Mouse (Mus musculus) layer of hippocampus, postnatal 36 days (tissue): Measurements from ENCODE around the gene Slc39a11. TPM values are rescaled to one million over a fixed set of nuclear protein-coding genes. Genes with fewer than 3 reads are reported as not detected.

Experiments used
- DNase-seq, 2 experiments: peaks; one replicate each; pipeline ENCODE4 v3.0.0; 2022
- total RNA-seq, 2 experiments: library from RNA; stranded (reverse); gene quantifications; 2 replicates each; pipeline ENCODE4 v1.2.3; 2021

Gene Slc39a11
- total RNA-seq, 2 experiments from 2014 or later, result 19.8 to 20.8 TPM

DNA sequence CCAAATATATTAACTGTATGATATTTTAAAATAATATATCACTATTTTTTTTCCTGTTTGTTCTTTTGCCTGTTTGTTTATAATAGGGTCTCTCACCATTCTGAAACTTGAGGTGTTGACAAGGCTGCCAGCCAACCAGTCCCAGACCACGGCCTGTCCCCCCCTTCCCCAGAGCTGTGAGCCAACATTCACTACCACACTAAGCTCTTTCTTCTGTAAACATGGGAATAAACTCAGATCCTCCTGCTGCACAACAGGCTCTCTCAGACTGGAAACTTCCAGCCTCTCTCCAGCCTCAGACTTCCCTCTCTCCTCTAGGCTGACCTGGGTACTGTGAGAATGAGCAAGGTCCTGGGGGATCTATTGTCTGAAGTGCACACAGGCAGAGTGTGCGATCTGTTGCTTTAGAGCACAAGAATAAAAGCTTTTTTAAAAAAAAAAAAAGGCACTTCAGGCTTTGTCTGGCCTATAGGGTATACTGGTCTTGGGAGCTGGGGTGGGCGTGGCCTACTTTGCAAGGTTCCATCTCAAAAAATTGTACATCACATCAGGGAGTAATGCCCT is 322.3 kb downstream of the Slc39a11 start:
- DNase-seq, result no peak

DNA sequence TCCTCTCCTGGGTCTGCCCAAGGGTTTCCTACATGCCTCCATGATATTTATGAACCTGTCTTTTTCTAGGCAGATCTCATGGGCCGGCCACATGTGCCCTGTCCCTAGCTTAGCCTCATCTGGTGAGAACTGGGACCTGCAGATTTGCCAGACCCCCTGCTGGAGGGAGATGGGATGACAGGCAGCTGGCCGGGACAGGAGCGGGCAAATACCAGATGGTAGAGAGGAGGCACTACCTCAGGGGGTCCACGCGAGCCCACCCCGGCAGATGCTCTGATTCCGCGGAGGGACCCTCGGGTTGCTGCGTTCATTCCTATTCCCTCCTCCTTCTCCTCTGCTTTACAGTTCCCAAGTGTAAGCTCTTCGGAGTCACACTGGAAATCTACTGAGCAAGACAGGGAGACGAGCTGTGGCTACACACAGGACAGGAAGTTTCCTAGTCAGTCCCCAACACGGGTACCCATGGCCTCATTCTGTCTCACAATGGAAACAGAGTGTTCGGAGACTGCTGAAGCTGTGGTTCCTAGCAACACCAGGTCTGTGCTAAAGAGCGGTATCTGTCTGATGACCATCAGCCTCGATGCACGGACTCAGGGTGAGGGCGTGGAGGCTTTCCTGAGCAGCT is 323.4 kb downstream of the Slc39a11 start:
- peak; percentile 48 to 55 for DNase-seq

DNA sequence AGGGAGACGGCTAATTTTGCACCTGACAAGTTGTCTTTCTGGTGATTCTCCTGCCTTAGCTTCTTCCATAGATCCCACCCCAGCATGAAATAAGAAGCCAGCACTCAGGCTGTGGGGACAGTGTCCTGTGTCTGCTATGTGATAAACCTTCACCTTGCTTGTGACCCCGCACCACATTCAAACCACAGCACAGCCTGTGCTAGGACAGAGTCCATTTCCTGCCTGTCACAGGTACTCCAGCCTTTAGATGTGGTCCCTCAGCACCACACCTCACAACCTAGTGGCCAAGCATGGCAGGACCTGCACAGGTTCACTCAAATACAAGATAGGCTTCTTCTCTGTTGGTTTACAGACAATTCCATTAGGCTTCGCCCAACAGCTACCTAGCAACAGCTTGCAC is 328.3 kb downstream of the Slc39a11 start:
- no peak for DNase-seq

DNA sequence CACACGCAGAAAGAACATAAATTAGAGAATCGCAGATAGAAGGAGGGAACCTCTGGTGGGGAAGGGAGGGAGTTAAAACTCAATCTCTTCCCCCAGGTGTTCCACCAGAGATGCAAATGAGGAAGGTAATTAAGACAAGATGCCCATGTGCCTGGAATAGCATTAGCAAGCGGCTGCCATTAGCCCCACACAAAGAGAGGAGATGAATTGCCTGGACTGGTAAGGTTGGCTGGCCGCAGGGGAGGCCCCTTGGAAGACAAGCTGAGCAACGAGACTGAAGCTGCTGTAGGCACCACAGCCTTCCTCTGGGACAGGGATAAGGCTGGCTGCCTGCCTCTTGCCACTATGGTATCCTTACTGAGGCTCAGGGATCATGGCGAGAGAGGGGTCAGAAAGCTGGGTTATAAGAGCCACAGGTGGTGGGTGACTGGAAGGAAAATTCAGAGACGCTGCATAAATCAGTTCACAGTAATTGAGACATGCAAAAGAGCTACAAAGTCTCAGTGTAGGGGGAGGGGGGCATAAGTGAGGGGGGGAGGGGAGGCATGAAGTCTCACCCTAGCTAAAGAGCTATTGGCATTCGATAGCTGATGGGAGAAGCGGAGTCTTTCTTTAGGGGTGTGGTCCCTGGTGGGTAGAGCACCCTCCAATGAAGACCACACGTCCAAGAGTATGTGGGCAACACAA is 340.5 kb downstream of the Slc39a11 start:
- no peak for DNase-seq

DNA sequence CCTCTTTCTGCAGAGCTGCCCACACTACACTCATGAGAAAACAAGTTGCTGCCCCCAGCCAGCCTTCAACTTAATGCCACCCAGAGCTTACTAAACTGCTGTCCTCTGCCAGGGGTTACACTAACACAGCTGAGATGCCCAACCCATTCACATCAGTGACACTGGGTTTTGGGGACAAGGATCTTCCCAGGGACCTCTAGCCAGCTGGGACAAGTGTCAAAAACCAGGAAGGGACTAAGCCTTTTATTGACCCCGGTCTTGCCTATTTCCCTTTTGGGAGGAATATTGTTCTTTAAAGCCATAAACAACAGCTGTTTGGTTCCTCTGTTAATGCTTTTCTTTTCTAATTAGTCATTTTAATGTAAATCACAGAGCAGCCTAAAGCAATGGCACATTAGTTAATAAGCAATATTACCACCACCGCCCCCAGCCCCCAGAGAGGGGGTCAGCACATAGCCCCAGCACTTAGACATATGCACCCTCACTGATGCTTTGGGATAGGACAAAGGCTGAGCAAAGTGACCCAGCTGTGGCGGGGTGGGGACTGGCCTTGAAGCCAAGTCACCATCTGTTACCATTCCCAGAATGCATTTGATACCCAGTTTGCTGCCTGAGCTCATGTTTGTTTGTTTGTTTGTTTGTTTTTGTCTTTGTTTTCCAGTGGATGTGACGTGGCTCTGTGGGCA is 341.5 kb downstream of the Slc39a11 start:
- DNase-seq, result no peak

DNA sequence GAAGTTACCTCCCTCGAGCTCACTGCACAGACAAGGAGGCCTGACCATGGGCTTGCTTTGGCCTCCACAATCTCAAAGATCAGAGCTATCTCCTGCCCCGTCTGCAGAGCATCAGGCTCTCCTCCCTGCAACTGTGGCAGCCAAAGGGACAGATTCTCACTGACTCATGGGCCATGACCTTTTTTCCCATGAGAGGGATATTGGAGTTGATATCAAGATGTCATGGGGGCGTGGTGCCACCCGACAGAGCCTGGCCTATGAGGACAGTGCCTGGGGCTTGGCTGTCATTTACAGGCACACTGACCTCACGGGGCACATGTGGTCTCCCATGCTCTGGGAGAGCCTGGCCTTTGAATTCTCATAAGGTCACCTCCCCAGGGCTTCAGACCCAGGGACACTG is 346.7 kb downstream of the Slc39a11 start:
- DNase-seq, result no peak

DNA sequence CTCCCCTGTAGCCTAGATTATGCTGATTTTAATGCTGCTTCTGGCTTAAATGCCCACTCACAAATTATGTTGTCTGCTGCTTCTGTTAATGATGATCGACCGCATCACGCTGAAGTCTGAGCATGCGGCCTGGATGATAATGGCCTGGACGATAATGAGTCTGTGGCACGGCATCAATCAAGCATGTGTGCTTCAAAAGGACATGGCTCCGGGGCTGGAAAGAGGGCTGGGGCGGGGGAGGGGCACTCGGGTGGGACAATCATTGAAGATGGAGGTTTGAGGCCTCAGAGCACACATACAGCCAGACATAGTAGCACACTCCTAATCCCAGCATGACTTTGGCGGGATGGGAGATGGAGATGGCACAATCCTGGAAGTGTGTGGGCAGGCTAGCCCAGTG is 350.4 kb downstream of the Slc39a11 start:
- DNase-seq, result no peak

DNA sequence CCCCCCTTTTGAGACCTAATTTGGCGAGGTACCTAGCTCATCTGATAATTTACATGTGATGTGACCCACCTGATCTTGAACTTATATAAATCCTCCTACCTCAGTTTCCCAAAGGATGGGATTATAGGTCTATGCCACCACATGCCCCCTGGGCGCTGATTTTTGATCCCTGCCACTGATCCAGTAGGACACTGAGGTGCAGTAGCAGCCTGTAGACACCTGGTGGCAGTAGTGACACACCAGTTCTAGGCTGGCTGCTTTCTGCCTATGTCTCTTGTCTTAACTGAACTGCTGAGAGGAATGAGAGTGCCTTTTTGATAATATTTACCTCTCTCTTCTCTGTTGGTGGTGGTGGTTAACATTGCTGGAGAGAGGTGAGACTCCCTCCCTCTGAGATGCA is 352.1 kb downstream of the Slc39a11 start:
- peak; percentile 77 to 83 for DNase-seq

DNA sequence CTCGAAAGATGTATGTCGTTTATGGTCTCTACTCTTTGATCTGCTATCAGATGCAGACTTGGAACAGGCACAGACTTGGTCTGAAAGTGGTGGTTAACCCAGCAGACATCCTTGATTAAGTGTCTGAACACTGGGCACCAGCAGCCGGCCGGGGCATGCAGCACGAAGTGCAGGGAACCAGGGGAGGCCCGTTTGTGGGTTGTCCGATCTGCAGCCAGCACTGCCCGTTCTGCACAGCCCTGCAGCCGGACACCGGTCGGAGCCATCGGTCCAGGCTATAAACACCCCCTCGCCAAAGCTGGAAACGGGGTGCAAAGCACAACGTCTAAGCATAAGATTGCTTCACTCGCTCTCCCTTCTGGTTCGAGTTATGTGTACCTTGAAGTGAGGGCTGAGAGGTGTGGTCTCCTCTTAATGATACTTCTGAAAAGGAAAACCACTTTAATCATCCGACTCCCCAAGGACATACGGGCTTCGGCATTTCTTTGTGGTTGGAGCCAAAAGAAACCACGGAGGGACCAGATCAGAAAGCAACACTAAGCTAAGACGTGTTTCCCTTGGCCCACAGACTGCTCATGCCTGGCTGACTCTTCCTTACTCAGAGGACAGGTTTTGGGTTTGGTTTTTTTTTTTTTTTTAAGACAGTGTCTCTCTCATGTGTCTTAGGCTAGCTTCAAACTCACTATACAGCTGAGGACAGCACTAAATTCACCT is 352.8 kb downstream of the Slc39a11 start:
- DNase-seq, result no peak

DNA sequence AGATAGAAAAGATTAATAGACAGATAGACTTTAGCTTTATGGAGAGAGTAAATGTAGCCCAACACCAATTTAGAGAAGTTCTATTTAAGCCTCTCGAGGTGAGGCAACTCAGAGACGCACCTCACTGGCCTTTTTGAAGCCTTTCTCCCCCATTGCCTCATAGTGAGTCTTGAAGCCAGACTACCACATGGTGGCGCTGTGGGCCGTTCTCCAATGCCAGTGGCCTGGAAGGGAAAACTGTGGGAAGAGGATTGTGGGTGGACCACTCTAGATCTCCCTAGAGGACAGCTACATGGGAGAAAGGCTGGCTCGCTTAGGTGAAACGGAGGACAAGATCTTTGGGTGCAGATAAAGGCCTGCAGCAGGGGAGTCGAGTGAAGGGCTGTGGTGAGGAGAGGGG is 353.7 kb downstream of the Slc39a11 start:
- DNase-seq, result peak; percentile 70 to 78

DNA sequence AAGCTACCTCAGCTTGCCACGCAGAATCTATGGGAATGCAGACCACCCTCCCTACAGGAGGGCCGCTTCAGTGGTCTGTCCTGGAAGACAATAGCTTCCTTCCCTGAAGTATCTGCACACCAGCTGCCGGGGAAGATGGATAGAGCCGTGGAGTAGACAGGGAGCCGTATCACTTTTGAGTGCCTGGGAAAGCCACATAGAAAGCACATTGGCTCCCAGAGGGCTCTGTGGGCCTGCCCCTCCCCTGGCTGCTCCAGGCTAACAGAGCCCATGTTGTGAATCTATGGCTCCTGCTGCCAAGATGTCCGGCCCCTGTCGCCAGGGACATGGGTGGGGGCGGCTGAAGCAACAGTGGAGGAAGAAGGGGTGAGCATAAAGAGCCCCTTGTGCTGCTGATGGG is 355.4 kb downstream of the Slc39a11 start:
- DNase-seq, result peak in 1 of 2 experiments; percentile 44

DNA sequence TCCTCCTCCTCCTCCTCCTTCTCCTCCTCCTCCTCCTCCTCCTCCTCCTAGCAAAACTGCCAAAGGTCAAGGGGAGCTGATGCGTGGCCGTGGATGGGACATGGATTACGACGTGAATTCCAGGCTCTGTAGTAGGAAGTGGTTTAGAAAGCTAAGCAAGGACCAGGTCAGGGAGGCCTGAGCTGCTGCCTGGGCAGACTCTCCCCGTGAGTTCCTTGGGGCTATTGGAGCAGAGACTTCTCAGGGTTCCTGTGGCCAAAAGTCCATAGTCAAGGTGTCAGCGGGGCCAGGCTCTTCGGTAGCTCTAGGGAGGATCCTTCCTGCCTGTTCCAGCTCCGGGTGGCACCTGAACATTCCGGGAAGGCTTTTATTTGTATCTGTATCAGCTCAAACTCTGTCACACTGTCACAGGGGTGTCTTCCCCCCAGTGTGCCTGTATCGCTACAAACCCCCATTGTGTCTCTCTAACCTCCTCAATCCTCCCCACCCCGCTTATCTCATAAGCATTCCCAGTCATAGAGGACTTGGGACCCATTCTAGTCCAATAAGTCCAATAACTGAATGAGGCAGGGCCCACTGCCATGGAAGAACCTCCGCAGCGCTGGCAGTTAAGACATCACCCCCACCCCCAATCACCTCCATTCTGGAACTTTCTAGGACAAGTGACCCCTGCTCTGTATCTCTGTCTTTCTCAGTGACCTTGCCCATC is 356.8 kb downstream of the Slc39a11 start:
- no peak for DNase-seq

DNA sequence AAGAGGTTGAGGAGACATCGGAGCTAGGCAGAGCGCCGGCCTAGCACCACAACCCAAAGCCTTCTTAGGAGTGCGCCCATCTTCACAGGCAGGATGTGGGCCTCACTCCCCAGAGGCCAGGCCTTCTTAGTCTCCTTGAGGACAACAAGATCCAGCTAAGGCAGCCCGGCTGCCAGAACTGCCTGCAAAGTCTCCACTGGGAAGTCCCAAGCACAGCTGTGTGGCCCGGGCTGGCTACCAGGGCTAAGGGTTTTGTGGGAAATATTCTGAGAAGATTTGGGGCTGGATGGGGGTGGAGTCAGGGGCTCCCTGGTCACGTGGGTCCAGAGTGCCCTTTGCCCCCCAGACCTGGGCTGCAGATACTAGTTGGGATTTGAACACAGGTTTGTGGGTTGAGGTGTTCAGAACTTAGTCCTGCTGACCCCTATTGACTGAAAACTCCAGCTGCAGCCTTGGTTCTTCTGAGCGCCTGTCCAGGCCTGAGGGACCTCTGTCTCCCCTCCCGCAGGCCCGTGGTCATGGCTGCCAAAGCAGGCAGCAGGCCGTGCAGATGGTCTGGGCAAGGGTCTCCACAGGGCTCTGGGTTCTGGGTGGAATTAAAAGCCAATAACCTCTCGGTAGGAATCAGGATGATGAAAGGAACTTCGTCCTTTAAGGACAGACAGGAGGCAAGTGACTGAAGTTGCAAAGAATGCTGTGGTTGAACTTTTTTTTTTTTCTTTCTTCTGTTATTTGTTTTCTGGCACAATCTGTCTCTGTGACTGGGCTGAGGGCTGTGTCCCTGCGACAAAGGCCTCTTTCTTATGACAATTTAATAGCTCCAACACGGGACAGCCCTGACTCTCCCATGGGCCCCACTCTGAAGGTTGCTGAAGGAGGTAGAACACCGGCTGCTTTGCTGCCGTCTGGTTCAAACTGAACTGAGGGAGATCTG is 357.8 kb downstream of the Slc39a11 start:
- no peak for DNase-seq

DNA sequence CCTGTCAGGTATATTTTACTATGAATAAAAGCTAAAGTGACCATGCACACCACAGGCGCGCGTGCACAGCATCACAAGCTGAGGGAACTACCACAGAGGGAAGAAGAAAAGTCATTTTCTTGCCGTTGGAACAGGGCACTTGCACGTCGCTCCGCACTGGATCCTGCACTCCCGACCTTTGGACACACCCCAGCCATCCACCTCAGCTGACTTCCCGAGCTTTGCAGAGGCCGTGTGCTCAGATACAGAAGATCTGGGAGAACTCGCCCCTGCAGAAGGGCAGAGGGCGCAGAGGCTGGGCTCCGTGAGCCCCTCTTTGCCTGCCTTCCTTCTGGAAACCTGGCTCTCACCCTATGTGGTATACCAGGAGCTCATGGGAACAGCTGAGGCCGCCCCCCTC is 359.0 kb downstream of the Slc39a11 start:
- DNase-seq, result no peak

DNA sequence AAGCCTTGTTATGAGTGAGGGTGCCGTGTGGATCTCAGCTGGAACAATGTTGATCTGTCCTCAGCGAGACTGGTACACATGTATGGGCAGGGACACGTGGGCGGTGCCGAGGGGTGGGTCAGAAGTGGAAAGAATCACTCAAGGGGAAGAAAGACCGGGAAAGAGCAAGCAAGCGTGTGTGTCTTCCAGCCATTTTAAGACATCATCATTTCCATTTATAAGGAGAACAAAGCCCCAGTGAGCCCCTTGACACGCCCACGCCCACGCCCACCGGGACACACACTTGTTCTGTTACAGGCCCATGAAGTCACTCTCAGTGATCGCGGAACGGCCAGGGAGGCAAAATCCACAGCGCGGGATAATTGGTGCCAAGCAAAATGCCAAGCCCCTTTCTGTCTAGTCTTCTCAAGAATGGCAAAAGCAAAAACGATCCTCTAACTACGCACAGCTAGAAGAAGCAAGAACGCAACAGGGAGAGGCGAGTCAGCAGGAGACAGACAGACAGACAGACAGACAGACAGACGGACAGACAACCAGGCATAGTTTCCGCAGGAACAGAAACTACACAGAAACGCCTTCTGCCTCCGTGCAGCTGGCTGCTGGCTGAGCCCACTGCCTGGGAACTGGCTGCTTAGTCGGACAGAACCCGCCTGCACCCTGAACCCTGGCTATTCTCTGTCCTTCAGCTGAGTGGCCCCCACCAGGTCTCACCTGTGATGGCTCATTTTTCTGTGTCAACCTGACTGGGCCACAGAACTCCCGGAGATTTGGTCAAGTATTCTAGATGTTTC is 364.7 kb downstream of the Slc39a11 start:
- DNase-seq, result no peak

DNA sequence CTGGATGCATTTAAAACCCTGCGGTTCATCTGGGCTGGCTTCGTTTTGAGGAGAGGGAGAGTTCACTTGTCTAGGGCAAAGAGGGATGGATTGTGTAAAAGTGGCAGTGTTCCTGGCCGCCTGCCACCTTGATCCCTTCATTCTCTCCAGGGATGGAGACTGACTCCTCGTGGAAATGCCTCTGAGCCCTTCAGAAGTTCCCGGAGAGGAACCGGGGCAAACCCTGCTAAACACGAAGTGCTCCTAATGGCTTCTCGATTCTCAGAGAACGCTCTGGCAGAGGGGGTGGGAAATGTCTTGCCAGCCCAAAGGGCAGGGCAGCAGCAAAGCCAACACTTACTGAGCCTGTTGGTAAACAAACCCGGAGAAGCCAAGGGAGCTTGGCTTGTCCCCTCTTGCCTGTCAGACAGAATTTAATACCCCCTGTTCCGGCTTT is 366.5 kb downstream of the Slc39a11 start:
- no peak for DNase-seq

DNA sequence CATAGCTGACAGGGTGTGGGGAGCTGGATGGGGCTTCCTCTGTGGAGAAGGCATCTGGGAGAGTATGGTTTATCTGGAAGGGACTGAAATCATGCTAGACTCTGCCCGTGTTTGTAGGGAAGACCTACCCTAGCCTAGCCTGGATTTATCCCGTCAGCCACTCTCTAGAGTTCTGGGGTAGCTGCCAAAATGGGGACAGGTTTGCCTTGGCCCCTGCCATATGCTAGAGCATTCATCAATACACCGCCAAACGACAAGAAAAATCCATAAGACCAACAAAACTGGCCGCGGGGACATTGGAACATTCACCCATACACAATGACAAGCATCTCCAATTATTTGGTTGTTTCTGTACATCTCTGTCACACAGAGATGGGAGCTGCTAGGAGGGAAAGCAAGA is 371.6 kb downstream of the Slc39a11 start:
- no peak for DNase-seq

DNA sequence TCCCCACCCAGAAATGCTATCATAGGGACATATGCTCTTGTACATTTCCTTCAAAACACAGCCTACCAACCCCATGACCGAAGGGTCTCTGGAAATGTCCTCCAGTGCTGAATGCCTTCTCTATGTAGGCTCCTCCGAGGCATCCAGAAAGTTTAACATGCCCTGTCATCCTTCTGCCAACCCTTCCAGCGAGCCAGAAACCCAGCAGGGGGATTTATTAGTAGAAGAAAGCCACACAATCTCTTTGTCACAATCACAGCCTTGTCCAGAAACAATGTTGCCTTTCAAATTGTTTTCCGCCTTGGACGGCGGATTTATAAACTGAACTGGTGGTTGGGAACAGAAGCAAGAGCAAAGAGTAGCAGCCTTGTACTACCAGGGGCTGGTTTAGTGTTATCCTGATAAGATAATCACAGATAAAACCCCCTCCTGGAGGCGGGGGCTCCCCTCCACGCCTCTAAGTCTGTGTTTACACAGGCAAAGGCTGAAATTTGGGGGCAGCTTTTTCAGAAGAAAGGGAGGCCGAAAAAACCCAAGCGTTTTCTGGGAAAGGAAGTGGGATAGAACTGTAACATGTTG is 372.8 kb downstream of the Slc39a11 start:
- DNase-seq, result no peak

DNA sequence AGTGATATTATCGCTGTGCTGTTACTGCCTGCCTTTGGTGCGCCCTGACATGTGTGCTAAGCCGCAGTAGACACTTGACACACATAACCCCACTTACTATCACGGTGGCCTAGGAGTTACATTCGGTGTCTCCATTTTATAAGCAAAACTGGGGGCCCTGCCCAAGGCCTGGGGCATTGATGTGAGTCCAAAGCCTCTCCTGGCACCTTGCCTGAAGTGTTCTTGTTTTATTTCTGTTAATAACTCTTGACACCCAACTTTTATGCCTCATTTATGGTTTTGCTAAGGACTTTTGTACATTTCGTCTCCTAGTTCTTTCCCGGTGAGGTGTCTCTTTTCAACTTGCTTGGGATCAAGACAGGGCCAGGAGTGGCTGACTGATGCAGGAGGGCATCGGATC is 373.4 kb downstream of the Slc39a11 start:
- no peak for DNase-seq

DNA sequence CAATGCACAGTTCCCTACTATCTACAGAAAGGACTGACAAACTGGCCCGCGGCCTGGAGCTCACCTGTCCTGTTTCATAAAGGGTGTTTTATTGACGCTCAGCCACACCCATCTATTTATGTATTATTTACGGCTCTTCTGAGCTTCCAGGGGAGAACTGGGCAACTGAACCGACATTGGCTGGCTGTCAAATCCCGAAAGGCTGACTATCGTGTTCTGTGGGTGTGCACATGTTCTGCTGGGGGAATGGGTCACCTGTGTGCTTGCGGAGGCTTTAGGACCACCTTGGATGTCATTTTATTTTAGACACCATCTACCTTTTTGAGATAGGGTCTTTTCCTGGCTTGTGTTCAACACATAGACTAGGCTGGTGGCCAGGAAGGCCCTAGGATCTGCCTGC is 375.8 kb downstream of the Slc39a11 start:
- DNase-seq, result no peak
